In the genomic region with DNA sequence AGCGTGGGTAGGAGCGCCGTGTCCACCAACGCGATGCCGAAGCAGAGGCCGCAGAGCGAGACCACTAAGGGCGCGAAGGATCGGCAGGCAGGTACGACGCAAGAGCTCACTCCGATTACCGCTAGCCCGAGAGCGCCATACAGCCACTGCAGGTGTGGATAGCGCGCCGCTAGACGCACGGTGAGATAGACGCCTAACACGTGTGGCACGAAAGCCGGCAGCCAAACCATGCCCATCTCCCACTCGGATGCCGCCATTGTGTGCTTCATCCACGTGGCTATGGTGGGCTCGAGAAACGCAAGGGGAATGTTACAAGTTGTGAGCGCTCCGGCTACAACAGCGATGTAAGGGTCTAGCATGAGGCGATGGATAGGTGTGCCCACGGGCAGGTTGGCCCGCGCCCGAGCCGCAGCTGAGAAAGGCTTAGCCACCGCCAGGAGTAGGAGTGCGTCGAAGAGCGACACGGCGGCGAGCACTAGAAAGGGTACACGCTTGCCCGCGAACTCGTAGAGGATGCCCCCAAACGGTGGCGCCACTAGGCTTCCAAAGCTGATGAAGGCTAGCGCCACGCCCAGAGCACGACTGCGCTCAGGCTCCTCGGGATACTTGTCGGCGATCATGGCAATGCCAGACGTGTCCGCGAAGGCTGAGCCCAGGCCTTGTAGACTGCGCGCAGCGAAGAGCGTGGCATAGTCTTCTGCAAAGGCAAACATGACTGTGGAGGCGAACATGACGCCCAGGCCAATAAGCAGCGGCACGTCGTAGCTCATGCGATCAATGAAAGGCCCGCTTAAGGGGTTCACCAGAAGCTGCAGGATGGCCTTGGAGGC, we compare ENCODE assay signal across 11 mouse cellular contexts. TPM values are rescaled to one million over a fixed set of nuclear protein-coding genes. Genes with fewer than 3 reads are reported as not detected.
DNase-seq lines count a peak whose midpoint lies in the region; ATAC-seq lines count a peak whose summit lies in the region.
"Had no signal": no experiment of that assay in that cellular context is flagged by ENCODE, and none has a peak within 500 bp of the region (broad histone marks: within the 10 kb centered on the region; RNA-seq: fewer than 3 reads in every experiment).

No protein-coding gene starts in this region.

- no peak overlapping the region for H3K27ac ChIP-seq in heart, embryonic 13.5 days (replicated peaks)
- no peak overlapping the region for H3K27ac ChIP-seq in hindbrain, embryonic 15.5 days (replicated peaks)

- no peak overlapping the region for H3K9ac ChIP-seq in heart, embryonic 13.5 days
- H3K9ac ChIP-seq in hindbrain, embryonic 15.5 days = no peak overlapping the region

- H3K4me3 ChIP-seq in heart, embryonic 13.5 days = peak overlapping the region; percentile 49
- H3K4me3 ChIP-seq in hindbrain, embryonic 15.5 days = peak overlapping the region; percentile 43

- no peak for DNase-seq in heart, postnatal 14 days
- peak; percentile 23 for DNase-seq in embryo, embryonic 9.5 days (ENCODE audit: extremely low spot score)
- peak; percentile 39 for DNase-seq in neural tube, embryonic 10.5 days (ENCODE audit: extremely low spot score, low spot score)
- no peak for DNase-seq in c-Kit-positive CD71-positive TER-119-positive erythroid progenitor cells, embryonic 14.5 days (ENCODE audit: low spot score)
- no peak for DNase-seq in liver
- no peak for DNase-seq in urinary bladder, postnatal 10 days (ENCODE audit: low spot score)
- DNase-seq: adrenal gland, adult 8-10 months; thymus, postnatal 36 days had no signal

- 3% methylated on average over 74 of the region's 74 CpGs for WGBS in heart, embryonic 13.5 days
- WGBS in hindbrain, embryonic 15.5 days = 2% methylated on average over 74 of the region's 74 CpGs

- no peaks in the 10 kb centered on the region for H3K36me3 ChIP-seq in heart, embryonic 13.5 days
- no peaks in the 10 kb centered on the region for H3K36me3 ChIP-seq in hindbrain, embryonic 15.5 days

- H3K27me3 ChIP-seq in heart, embryonic 13.5 days (replicated peaks) = peaks cover 98% of the 10 kb centered on the region
- peaks cover 90% of the 10 kb centered on the region for H3K27me3 ChIP-seq in hindbrain, embryonic 15.5 days

- ATAC-seq in heart, embryonic 13.5 days (ENCODE audit: extremely low read depth, insufficient number of reproducible peaks, low FRiP score, low TSS enrichment) = no peak
- no peak for ATAC-seq in hindbrain, embryonic 15.5 days (ENCODE audit: low FRiP score, low read depth)

- no peaks in the 10 kb centered on the region for H3K9me3 ChIP-seq in heart, embryonic 13.5 days
- H3K9me3 ChIP-seq in hindbrain, embryonic 15.5 days = no peaks in the 10 kb centered on the region

- peak overlapping the region; percentile 71 for H3K4me2 ChIP-seq in heart, embryonic 13.5 days
- H3K4me2 ChIP-seq in hindbrain, embryonic 15.5 days = peak overlapping the region; percentile 66

- H3K4me1 ChIP-seq in heart, embryonic 13.5 days = peaks cover 25% of the 10 kb centered on the region
- peaks cover 25% of the 10 kb centered on the region for H3K4me1 ChIP-seq in hindbrain, embryonic 15.5 days (replicated peaks)

- intact Hi-C loops in heart, postnatal 14 days (cut with DNase I) = no loop called here

RNA-seq across cellular contexts. Expression of gene Slc18a3, which starts 1.2 kb away (rescaled TPM):
- 0.19 and 0.51 TPM in 2 replicates for polyA plus RNA-seq in heart, embryonic 13.5 days (2015; fragmentation: Nextera tagmentation; extraction: Ambion mirVana)
- total RNA-seq in heart, postnatal 14 days (2021) = not detected
- 18.5 and 19.4 TPM in 2 replicates for polyA plus RNA-seq in hindbrain, embryonic 15.5 days (2015; fragmentation: Nextera tagmentation; extraction: Ambion mirVana)
- total RNA-seq: adrenal gland, adult 8-10 months; heart, postnatal 25 days had no signal

RNA-seq across cellular contexts. Expression of gene Chat, which starts 2.4 kb away (rescaled TPM):
- 0.05 TPM in 1 of 2 replicates, not detected in the other for polyA plus RNA-seq in heart, embryonic 13.5 days (2015; fragmentation: Nextera tagmentation; extraction: Ambion mirVana)
- total RNA-seq in heart, postnatal 14 days (2021) = not detected
- polyA plus RNA-seq in hindbrain, embryonic 15.5 days (2015; fragmentation: Nextera tagmentation; extraction: Ambion mirVana) = 3.0 TPM in 2 replicates
- total RNA-seq: adrenal gland, adult 8-10 months; heart, postnatal 25 days had no signal

RNA-seq across cellular contexts. Expression of gene Ercc6, which starts 49.9 kb away (rescaled TPM):
- polyA plus RNA-seq in heart, embryonic 13.5 days (2015; fragmentation: Nextera tagmentation; extraction: Ambion mirVana) = 10.6 and 11.9 TPM in 2 replicates
- 1 to 10 TPM; 6.0 to 6.1 TPM for total RNA-seq in heart, postnatal 14 days (2021)
- polyA plus RNA-seq in hindbrain, embryonic 15.5 days (2015; fragmentation: Nextera tagmentation; extraction: Ambion mirVana) = 22.9 and 27.5 TPM in 2 replicates

Comparison
In these comparisons a context has a peak if more than half of its experiments do, and no peak if none do; other contexts are left out.
1. DNase-seq: peak in embryo, embryonic 9.5 days (single experiment) and neural tube, embryonic 10.5 days (single experiment); none in heart, postnatal 14 days (0 of 2), c-Kit-positive CD71-positive TER-119-positive erythroid progenitor cells, embryonic 14.5 days (single experiment), liver (single experiment) and urinary bladder, postnatal 10 days (single experiment).
2. RNA of gene Slc18a3, which starts 1.2 kb away (polyA plus RNA-seq): 18.5 to 19.4 TPM in hindbrain, embryonic 15.5 days; 0.19 to 0.51 TPM in heart, embryonic 13.5 days; every median in the first group is over 10 times any median in the second.